Mouse (Mus musculus) C2C12 (cell line): ENCODE results near the gene Baz1a. TPM values are rescaled to one million over a fixed set of nuclear protein-coding genes. Genes with fewer than 3 reads are reported as not detected.

Experiments
- H3K27me3 ChIP-seq: one replicate; pipeline ENCODE4 v1.6.1; 2011; ENCODE audit not compliant: control insufficient read depth, insufficient read depth, insufficient read length
- H3K36me3 ChIP-seq: one replicate; pipeline ENCODE4 v1.6.1; 2011; ENCODE audit not compliant: control insufficient read depth, insufficient read depth
- H3K4me3 ChIP-seq: one replicate; pipeline ENCODE4 v1.5.1; 2011; ENCODE audit warnings: mild to moderate bottlenecking, control low read depth; ENCODE audit not compliant: poor library complexity, insufficient read depth, severe bottlenecking
- H3K79me2 ChIP-seq: one replicate; pipeline ENCODE4 v1.6.1; 2011; ENCODE audit not compliant: control insufficient read depth, insufficient read depth
- H3K79me3 ChIP-seq: one replicate; pipeline ENCODE4 v1.6.1; 2011; ENCODE audit warnings: low read depth, control low read depth
- H3ac ChIP-seq: one replicate; pipeline ENCODE3; 2011; ENCODE audit warnings: low read depth; ENCODE audit not compliant: control insufficient read depth, insufficient read length
- CEBPB ChIP-seq: IDR thresholded peaks from one replicate; pipeline ENCODE4 v1.6.1; 2011; ENCODE audit warnings: low read depth, mild to moderate bottlenecking, control low read depth, moderate library complexity
- CTCF ChIP-seq: IDR thresholded peaks from one replicate; pipeline ENCODE4 v1.5.1; 2011; ENCODE audit not compliant: control insufficient read depth, insufficient read depth, insufficient read length
- FOSL1 ChIP-seq: IDR thresholded peaks from one replicate; pipeline ENCODE4 v1.8.0; 2011; ENCODE audit warnings: mild to moderate bottlenecking, low read length; ENCODE audit not compliant: poor library complexity, insufficient read depth, severe bottlenecking
- MAX ChIP-seq: IDR thresholded peaks from one replicate; pipeline ENCODE4 v1.6.1; 2011; ENCODE audit warnings: mild to moderate bottlenecking, control low read depth
- MYOD1 ChIP-seq: IDR thresholded peaks from one replicate; pipeline ENCODE4 v1.6.1; 2011; ENCODE audit warnings: low read depth; ENCODE audit not compliant: control insufficient read depth, insufficient read length
- MYOG ChIP-seq: IDR thresholded peaks from one replicate; pipeline ENCODE4 v1.6.1; 2011; ENCODE audit not compliant: control insufficient read depth, insufficient read length; ENCODE audit errors: extremely low read depth
- USF1 ChIP-seq: IDR thresholded peaks from one replicate; pipeline ENCODE4 v1.6.1; 2011; ENCODE audit warnings: low read depth, mild to moderate bottlenecking, control low read depth, moderate library complexity
- polyA plus RNA-seq: library from polyadenylated mRNA; unstranded; fragments of >200 nt; fragmentation: generic; extraction: Trizol; gene quantifications from one replicate; pipeline ENCODE4 v1.2.1, GENCODE M21; 2012; ENCODE audit warnings: missing spikeins

Gene Baz1a
- polyA plus RNA-seq, 1 experiment: 11.3 TPM

DNA sequence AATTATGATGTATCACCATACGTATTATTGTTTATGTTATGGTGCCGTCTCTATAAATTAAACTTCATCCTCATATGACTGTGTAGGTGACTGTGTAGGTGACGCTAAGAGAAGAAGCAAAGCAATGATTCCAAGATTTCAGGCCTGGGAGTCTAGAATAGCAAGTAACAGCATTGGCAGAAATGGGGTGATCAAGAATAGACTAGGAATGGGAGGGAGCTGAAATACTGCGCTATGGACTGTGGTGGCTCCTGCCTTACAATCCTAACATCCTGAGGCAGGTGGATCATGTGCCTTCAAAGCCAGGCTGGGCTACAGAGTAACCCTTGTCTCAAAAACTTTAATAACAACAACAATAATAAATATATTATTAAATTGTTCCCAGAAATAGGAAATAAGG lies 19.7 kb downstream of the Baz1a start:
- Histone ChIP-seq H3K79me3 (no peaks in the 10 kb centered on the region), H3K27me3 (no peaks in the 10 kb centered on the region), H3K36me3 (no peaks in the 10 kb centered on the region), H3K79me2 (no peaks in the 10 kb centered on the region), H3K4me3 (no peak overlapping the region), H3ac (no peak overlapping the region)
- TF ChIP-seq MAX: no peak
- TF ChIP-seq USF1: no peak
- TF ChIP-seq MYOD1: no peak
- TF ChIP-seq FOSL1: no peak
- no peak for TF ChIP-seq CTCF
- TF ChIP-seq CEBPB: no peak
- TF ChIP-seq MYOG: no peak

DNA sequence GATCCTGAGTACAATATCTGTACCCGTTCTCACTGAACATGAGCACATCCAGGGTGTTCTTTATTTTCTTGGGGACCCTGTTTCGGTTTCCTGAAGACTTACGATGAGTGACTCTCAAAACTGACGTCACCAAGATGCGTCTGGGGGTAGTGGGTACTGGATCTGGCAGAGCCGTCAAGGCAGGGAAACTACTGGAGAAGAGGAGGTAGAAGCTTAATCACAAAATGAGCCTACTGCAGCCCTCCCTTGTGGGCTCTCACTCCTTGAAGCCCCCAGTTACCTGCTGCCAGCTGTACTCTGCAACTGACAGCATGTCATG lies 20.1 kb downstream of the Baz1a start:
- no peak overlapping the region for H3K4me3 ChIP-seq

GRCm38 (mm10) chr12:54993246-54994067 lies 20.7 kb downstream of the Baz1a start:
- H3K79me3 ChIP-seq: no peaks in the 10 kb centered on the region
- no peaks in the 10 kb centered on the region for H3K36me3 ChIP-seq
- no peak overlapping the region for H3K4me3 ChIP-seq
- TF ChIP-seq CEBPB (no peak), USF1 (no peak), MYOG (no peak), CTCF (no peak), MYOD1 (no peak), FOSL1 (no peak), MAX (no peak)
- no peaks in the 10 kb centered on the region for H3K27me3 ChIP-seq
- no peak overlapping the region for H3ac ChIP-seq
- H3K79me2 ChIP-seq: no peaks in the 10 kb centered on the region

More for the DNA sequence above, 20.1 kb downstream of the Baz1a start:
- Histone ChIP-seq H3ac (no peak overlapping the region), H3K27me3 (no peaks in the 10 kb centered on the region), H3K79me3 (no peaks in the 10 kb centered on the region), H3K36me3 (no peaks in the 10 kb centered on the region), H3K79me2 (no peaks in the 10 kb centered on the region)
- no peak for TF ChIP-seq MYOD1
- TF ChIP-seq FOSL1: no peak
- no peak for TF ChIP-seq MAX
- TF ChIP-seq CTCF: no peak
- no peak for TF ChIP-seq CEBPB
- no peak for TF ChIP-seq MYOG
- TF ChIP-seq USF1: no peak

- no peak for TF ChIP-seq CEBPB
- no peak for TF ChIP-seq MYOD1
- TF ChIP-seq CTCF: no peak
- TF ChIP-seq FOSL1: no peak
- no peak for TF ChIP-seq MAX
- no peak for TF ChIP-seq MYOG
- no peak for TF ChIP-seq USF1
- no peaks in the 10 kb centered on the region for H3K27me3 ChIP-seq
Measured at GRCm38 (mm10) chr12:54992814-54993213, 21.3 kb downstream of the Baz1a start.

DNA sequence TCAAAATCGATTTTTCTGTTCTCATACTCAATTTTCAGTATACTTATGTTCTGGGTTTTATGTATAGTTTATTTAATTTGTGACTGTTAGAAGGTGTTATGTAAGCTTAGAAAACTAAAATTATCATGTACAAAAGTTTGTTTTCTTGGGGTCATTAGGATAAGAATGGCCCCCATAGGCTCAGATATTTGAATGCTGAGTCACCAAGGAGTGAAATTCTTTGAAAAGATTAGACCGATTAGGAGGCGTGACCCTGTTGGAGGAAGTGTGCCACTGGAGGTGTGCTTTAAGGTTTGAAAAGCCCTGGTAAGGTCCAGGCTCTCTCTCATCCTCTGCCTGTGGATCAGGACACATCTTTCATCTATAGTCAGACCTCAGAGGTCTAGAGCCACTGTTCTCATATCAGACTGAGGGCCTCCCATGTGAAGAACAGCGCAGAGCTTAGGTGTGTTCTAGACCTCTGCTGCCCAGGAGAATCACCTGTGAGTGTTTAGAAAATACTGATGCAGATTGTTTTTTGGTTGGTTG lies 25.8 kb downstream of the Baz1a start:
- H3K79me3 ChIP-seq: peaks cover 12% of the 10 kb centered on the region
- H3K4me3 ChIP-seq: no peak overlapping the region
- TF ChIP-seq MYOG (no peak), CEBPB (no peak), MAX (no peak), CTCF (no peak), MYOD1 (no peak), USF1 (no peak), FOSL1 (no peak)
- H3K79me2 ChIP-seq: peaks cover 27% of the 10 kb centered on the region
- peaks cover 2% of the 10 kb centered on the region for H3K36me3 ChIP-seq
- H3K27me3 ChIP-seq: no peaks in the 10 kb centered on the region
- H3ac ChIP-seq: no peak overlapping the region

More at GRCm38 (mm10) chr12:54992814-54993213, 21.3 kb downstream of the Baz1a start:
- Histone ChIP-seq H3ac (no peak overlapping the region), H3K79me2 (no peaks in the 10 kb centered on the region), H3K36me3 (no peaks in the 10 kb centered on the region), H3K4me3 (no peak overlapping the region), H3K79me3 (no peaks in the 10 kb centered on the region)

- peak overlapping the region; percentile 65 for H3K4me3 ChIP-seq
- peaks cover 40% of the 10 kb centered on the region for H3K79me2 ChIP-seq
- no peak overlapping the region for H3ac ChIP-seq
- TF ChIP-seq FOSL1 (no peak), MYOD1 (no peak), MAX (no peak)
- H3K36me3 ChIP-seq: peaks cover 13% of the 10 kb centered on the region
- H3K27me3 ChIP-seq: no peaks in the 10 kb centered on the region
- H3K79me3 ChIP-seq: peaks cover 24% of the 10 kb centered on the region
Measured at GRCm38 (mm10) chr12:54987156-54987555, 27.0 kb downstream of the Baz1a start.
